Mouse (Mus musculus) brown adipose tissue, adult 24 weeks (tissue): Measurements from ENCODE around the gene Sigirr. TPM values are rescaled to one million over a fixed set of nuclear protein-coding genes. Genes with fewer than 3 reads are reported as not detected.

Experiments
- H3K27ac ChIP-seq: fragments of 200-500 bp; replicated peaks from 2 replicates; pipeline ENCODE4 v1.5.1; 2012; ENCODE audit warnings: low read depth, mild to moderate bottlenecking, low read length
- H3K4me1 ChIP-seq: fragments of 200-500 bp; 2 replicates; pipeline ENCODE4 v1.6.1; 2012; ENCODE audit warnings: low read length, mixed read lengths; ENCODE audit not compliant: control insufficient read depth, insufficient read depth, insufficient read length
- H3K4me3 ChIP-seq: fragments of 200-500 bp; 2 replicates; pipeline ENCODE4 v1.5.1; 2012; ENCODE audit warnings: low read depth, mild to moderate bottlenecking, low read length, moderate library complexity; ENCODE audit not compliant: insufficient read depth
- polyA plus RNA-seq: library from polyadenylated mRNA; stranded (reverse); fragments of >200 nt; gene quantifications from 2 replicates; pipeline ENCODE4 v1.2.4, GENCODE M21; 2012; ENCODE audit not compliant: missing spikeins, insufficient read depth, insufficient read length

Gene Sigirr
- polyA plus RNA-seq, 1 experiment = 1.1 TPM

- H3K4me3 ChIP-seq = no peak overlapping the region
- H3K4me1 ChIP-seq = peaks cover 6% of the 10 kb centered on the region; the same call in 1 of the 2 replicates
- no peak overlapping the region for H3K27ac ChIP-seq
Measured at GRCm38 (mm10) chr7:141121051-141121531, 20.7 kb upstream of the Sigirr start.

GRCm38 (mm10) chr7:141120605-141121004 is 20.2 kb upstream of the Sigirr start:
- H3K4me3 ChIP-seq = no peak overlapping the region
- H3K27ac ChIP-seq = no peak overlapping the region
- peaks cover 6% of the 10 kb centered on the region; the same call in 1 of the 2 replicates for H3K4me1 ChIP-seq

- Histone ChIP-seq H3K4me1 (peaks cover 6% of the 10 kb centered on the region; the same call in 1 of the 2 replicates), H3K27ac (no peak overlapping the region), H3K4me3 (no peak overlapping the region)
Measured at GRCm38 (mm10) chr7:141119487-141119886, 19.1 kb upstream of the Sigirr start.

GRCm38 (mm10) chr7:141117636-141118035 is 17.3 kb upstream of the Sigirr start, which contains the start of gene Ano9:
Gene Ano9, minus strand, starts transcription at chr7:141117806.
- Histone ChIP-seq H3K4me3 (no peak within 1 kb of the TSS), H3K27ac (no peak within 1 kb of the TSS), H3K4me1 (peaks cover 6% of the 10 kb centered on the region; the same call in 1 of the 2 replicates)

- no peak overlapping the region for H3K27ac ChIP-seq
- H3K4me1 ChIP-seq = 0 out of 2 replicates have a peak, but pooled peaks cover 1% of the 10 kb centered on the region
- no peak overlapping the region for H3K4me3 ChIP-seq
Measured at GRCm38 (mm10) chr7:141115874-141116273, 15.5 kb upstream of the Sigirr start.

- Histone ChIP-seq H3K4me3 (no peak overlapping the region), H3K27ac (no peak overlapping the region), H3K4me1 (peaks cover 2% of the 10 kb centered on the region; the same call in 1 of the 2 replicates)
Measured at GRCm38 (mm10) chr7:141103161-141103560, 2.8 kb upstream of the Sigirr start.

GRCm38 (mm10) chr7:141097177-141097576 is 3.2 kb downstream of the Sigirr start:
- peak overlapping the region; percentile 53 for H3K27ac ChIP-seq
- no peak overlapping the region for H3K4me3 ChIP-seq
- H3K4me1 ChIP-seq = peaks cover 6% of the 10 kb centered on the region

- Histone ChIP-seq H3K4me3 (peak overlapping the region; percentile 59), H3K4me1 (peaks cover 6% of the 10 kb centered on the region), H3K27ac (peak overlapping the region; percentile 70)
Measured at GRCm38 (mm10) chr7:141096649-141097056, 3.7 kb downstream of the Sigirr start.

- Histone ChIP-seq H3K4me3 (peak overlapping the region; percentile 59), H3K4me1 (peaks cover 6% of the 10 kb centered on the region), H3K27ac (peak overlapping the region; percentile 70)
Measured at GRCm38 (mm10) chr7:141096021-141096420, 4.4 kb downstream of the Sigirr start.

GRCm38 (mm10) chr7:141094487-141095205 is 5.7 kb downstream of the Sigirr start:
- peaks cover 3% of the 10 kb centered on the region for H3K4me1 ChIP-seq
- H3K27ac ChIP-seq = no peak overlapping the region
- H3K4me3 ChIP-seq = no peak overlapping the region

GRCm38 (mm10) chr7:141093950-141094349 is 6.4 kb downstream of the Sigirr start:
- Histone ChIP-seq H3K27ac (no peak overlapping the region), H3K4me3 (no peak overlapping the region), H3K4me1 (peaks cover 3% of the 10 kb centered on the region; the same call in 1 of the 2 replicates)

GRCm38 (mm10) chr7:141092051-141092735 is 8.2 kb downstream of the Sigirr start:
- Histone ChIP-seq H3K27ac (no peak overlapping the region), H3K4me3 (no peak overlapping the region; the same call in 1 of the 2 replicates), H3K4me1 (peaks cover 3% of the 10 kb centered on the region; the same call in 1 of the 2 replicates)

- Histone ChIP-seq H3K4me3 (no peak overlapping the region), H3K27ac (no peak overlapping the region), H3K4me1 (peaks cover 3% of the 10 kb centered on the region; the same call in 1 of the 2 replicates)
Measured at GRCm38 (mm10) chr7:141090228-141090627, 10.1 kb downstream of the Sigirr start.

GRCm38 (mm10) chr7:141088473-141088872 is 11.9 kb downstream of the Sigirr start:
- peak overlapping the region; percentile 2; the same call in 1 of the 2 replicates for H3K4me3 ChIP-seq
- no peaks in the 10 kb centered on the region for H3K4me1 ChIP-seq
- no peak overlapping the region for H3K27ac ChIP-seq

GRCm38 (mm10) chr7:141087894-141088293 is 12.5 kb downstream of the Sigirr start:
- Histone ChIP-seq H3K4me3 (no peak overlapping the region), H3K27ac (no peak overlapping the region), H3K4me1 (no peaks in the 10 kb centered on the region)
